Mouse (Mus musculus) erythroblast, embryonic 14.5 days (primary cell): ENCODE data around the gene Gm17622.

Experiments
- GATA1 ChIP-seq: IDR thresholded peaks from 2 replicates; pipeline ENCODE4 v1.6.1; 2012; ENCODE audit warnings: low read length, inconsistent platforms, mixed read lengths
- TAL1 ChIP-seq: IDR thresholded peaks from 3 replicates; pipeline ENCODE4 v1.6.1; 2012; ENCODE audit warnings: low read length, inconsistent platforms, mixed read lengths

GRCm38 (mm10) chr13:96468678-96469077 is 21.9 kb upstream of the Gm17622 start:
- TF ChIP-seq TAL1 (no peak), GATA1 (no peak)
